Mouse (Mus musculus) hindbrain, embryonic 15.5 days (tissue): ENCODE measurements around the gene Adamts6. TPM values are rescaled to one million over a fixed set of nuclear protein-coding genes. Genes with fewer than 3 reads are reported as not detected.

Experiments used
- ATAC-seq: fragments of 200-750 bp; cut with Nextera tagmentation; 2 replicates; pipeline ENCODE4 v1.8.0; 2017; ENCODE audit warnings: low read depth, moderate number of reproducible peaks, moderate TSS enrichment; ENCODE audit not compliant: low FRiP score
- H3K27ac ChIP-seq: fragments of 300-500 bp; sonication (generic); replicated peaks from 2 replicates; pipeline ENCODE4 v1.5.1; 2015; ENCODE audit warnings: mild to moderate bottlenecking, inconsistent platforms
- H3K27me3 ChIP-seq: fragments of 300-500 bp; sonication (generic); 2 replicates; pipeline ENCODE4 v1.6.1; 2015; ENCODE audit warnings: control low read depth, inconsistent platforms
- H3K36me3 ChIP-seq: fragments of 300-500 bp; sonication (generic); 2 replicates; pipeline ENCODE4 v1.6.1; 2015; ENCODE audit warnings: control low read depth, inconsistent platforms
- H3K4me1 ChIP-seq: fragments of 300-500 bp; sonication (generic); replicated peaks from 2 replicates; pipeline ENCODE4 v1.6.1; 2015; ENCODE audit warnings: control low read depth, inconsistent platforms
- H3K4me2 ChIP-seq: fragments of 300-500 bp; sonication (generic); 2 replicates; pipeline ENCODE4 v1.6.1; 2015; ENCODE audit warnings: moderate library complexity, mild to moderate bottlenecking, inconsistent platforms
- H3K4me3 ChIP-seq: fragments of 300-500 bp; sonication (generic); 2 replicates; pipeline ENCODE4 v1.5.1; 2015; ENCODE audit warnings: mild to moderate bottlenecking, inconsistent platforms
- H3K9ac ChIP-seq: fragments of 300-500 bp; sonication (generic); 2 replicates; pipeline ENCODE4 v1.6.1; 2015; ENCODE audit warnings: inconsistent platforms
- H3K9me3 ChIP-seq: fragments of 300-500 bp; sonication (generic); 2 replicates; pipeline ENCODE4 v1.6.1; 2016; ENCODE audit warnings: control low read depth, inconsistent platforms
- WGBS: fragments of 180-500 bp; shearing (Covaris S2); methylation state at CpG from one replicate; pipeline ENCODE4 v1.1.7; 2015; 5-methylcytosine and 5-hydroxymethylcytosine counted together
- polyA plus RNA-seq: library from polyadenylated mRNA; unstranded; fragments of >200 nt; fragmentation: Nextera tagmentation; extraction: Ambion mirVana; gene quantifications from 2 replicates; pipeline ENCODE4 v1.2.1, GENCODE M21; 2015

Adamts6 gene
- polyA plus RNA-seq, 1 experiment from 2014 or later = 1.8 TPM

DNA sequence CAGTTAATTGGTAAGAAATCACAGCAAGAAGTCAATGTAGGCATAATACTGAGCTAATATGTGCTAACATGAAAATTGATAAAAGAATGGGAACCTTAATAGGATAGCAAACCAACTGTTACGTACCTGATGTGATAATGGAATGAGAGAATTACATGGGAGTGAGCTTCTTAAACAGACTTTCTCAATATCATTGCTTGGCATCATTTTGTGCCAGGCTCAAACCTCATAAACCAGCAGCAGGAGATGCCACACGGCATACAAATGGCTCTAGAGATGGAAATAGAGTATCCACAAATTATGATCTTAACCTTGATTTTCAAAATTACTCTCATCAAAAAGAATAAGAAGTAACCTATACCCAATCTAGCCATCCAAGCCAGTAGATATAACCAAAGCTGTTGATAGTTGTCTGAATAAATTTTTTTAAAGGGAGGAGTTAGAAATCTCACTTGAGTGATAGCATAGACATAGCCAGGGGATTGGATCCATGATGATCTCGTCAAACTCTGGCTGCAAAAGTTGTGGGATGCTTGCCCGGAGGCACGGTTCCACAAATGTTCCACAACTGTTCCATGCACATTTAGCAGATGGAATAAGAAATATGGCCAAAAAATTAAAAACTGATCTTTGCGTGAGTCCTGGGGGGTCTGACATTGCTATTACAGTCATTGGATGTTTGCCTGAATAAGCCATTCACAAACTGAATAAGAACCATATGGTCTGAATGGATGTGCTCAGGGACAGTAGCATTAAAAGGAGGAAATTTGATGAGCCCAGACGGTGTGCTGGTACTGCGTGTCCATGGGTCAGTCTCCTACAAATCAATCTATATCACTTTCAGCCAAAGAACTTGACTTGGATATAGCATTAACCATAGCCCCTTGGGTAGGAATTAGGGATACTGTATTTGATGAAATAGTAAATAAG is 106.1 kb downstream of the Adamts6 start:
- Histone ChIP-seq H3K36me3 (no peaks in the 10 kb centered on the region), H3K27me3 (no peaks in the 10 kb centered on the region), H3K4me1 (no peaks in the 10 kb centered on the region), H3K9me3 (no peaks in the 10 kb centered on the region), H3K27ac (no peak overlapping the region), H3K4me3 (no peak overlapping the region), H3K9ac (no peak overlapping the region), H3K4me2 (no peak overlapping the region)
- 0 out of 2 replicates have a peak, but pooled peaks have one; percentile 59 for ATAC-seq
- 81% methylated on average over 8 of the region's 8 CpGs for WGBS

DNA sequence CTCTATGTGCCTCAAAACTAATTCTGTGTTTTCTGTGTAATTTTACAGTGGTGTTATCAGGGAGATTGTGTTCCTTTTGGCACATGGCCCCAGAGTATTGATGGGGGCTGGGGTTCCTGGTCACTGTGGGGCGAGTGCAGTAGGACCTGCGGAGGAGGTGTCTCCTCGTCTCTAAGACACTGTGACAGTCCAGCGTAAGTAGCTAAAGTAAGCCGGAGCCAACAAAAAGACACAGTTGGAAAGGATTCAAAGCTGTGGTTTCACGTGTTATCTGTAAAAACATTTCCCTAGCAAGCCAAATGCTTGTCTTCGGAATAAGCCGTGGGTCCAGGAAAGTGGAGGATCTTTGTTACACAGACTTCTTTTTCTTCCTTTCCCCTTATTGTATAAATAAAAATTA is 110.2 kb downstream of the Adamts6 start:
- Histone ChIP-seq H3K4me2 (no peak overlapping the region), H3K9ac (no peak overlapping the region), H3K9me3 (no peaks in the 10 kb centered on the region), H3K4me3 (no peak overlapping the region), H3K27ac (no peak overlapping the region), H3K36me3 (no peaks in the 10 kb centered on the region), H3K27me3 (no peaks in the 10 kb centered on the region), H3K4me1 (no peaks in the 10 kb centered on the region)
- WGBS = 62% methylated on average over 8 of the region's 8 CpGs
- ATAC-seq = no peak

- no peak for ATAC-seq
- Histone ChIP-seq H3K27ac (no peak overlapping the region), H3K9me3 (no peaks in the 10 kb centered on the region), H3K4me2 (no peak overlapping the region), H3K27me3 (no peaks in the 10 kb centered on the region), H3K9ac (no peak overlapping the region), H3K4me1 (no peaks in the 10 kb centered on the region), H3K4me3 (no peak overlapping the region), H3K36me3 (no peaks in the 10 kb centered on the region)
- WGBS = 95% methylated on average over 2 of the region's 2 CpGs
Measured at GRCm38 (mm10) chr13:104432734-104433133, 145.1 kb downstream of the Adamts6 start.

GRCm38 (mm10) chr13:104442559-104442958 is 154.9 kb downstream of the Adamts6 start:
- no peak overlapping the region for H3K4me2 ChIP-seq

DNA sequence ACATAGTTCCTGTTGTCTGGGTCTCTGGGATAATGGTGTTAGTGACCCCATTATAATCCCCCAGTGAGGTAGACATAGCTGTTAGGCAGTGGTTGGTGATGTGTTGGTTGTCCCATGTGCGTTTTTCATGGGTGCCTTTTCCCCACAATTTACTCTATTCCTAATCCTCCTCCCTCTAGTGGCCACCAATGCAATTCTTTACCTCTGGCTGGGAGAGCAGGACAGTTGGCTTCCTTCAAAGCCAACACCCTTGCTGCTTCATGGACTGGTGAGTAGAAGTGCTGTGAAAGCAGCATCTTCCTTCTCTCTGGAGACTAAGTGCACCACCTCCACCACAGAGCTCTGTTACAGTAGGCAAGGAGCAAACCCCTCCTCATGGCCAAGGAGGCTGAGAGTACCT is 157.8 kb downstream of the Adamts6 start:
- H3K9ac ChIP-seq = no peak overlapping the region
- no peaks in the 10 kb centered on the region for H3K36me3 ChIP-seq
- no peak overlapping the region for H3K27ac ChIP-seq
- ATAC-seq = no peak
- H3K4me2 ChIP-seq = no peak overlapping the region
- no peaks in the 10 kb centered on the region for H3K4me1 ChIP-seq
- WGBS = 81% methylated on average over 1 of the region's 1 CpGs
- no peak overlapping the region for H3K4me3 ChIP-seq
- H3K9me3 ChIP-seq = no peaks in the 10 kb centered on the region
- H3K27me3 ChIP-seq = no peaks in the 10 kb centered on the region

More at GRCm38 (mm10) chr13:104442559-104442958, 154.9 kb downstream of the Adamts6 start:
- Histone ChIP-seq H3K4me1 (no peaks in the 10 kb centered on the region), H3K9ac (no peak overlapping the region), H3K4me3 (no peak overlapping the region), H3K9me3 (no peaks in the 10 kb centered on the region), H3K27ac (no peak overlapping the region), H3K27me3 (no peaks in the 10 kb centered on the region), H3K36me3 (no peaks in the 10 kb centered on the region)
- no peak for ATAC-seq
- WGBS = 87% methylated on average over 7 of the region's 7 CpGs

GRCm38 (mm10) chr13:104446974-104447373 is 159.3 kb downstream of the Adamts6 start:
- H3K9ac ChIP-seq = no peak overlapping the region
- H3K27ac ChIP-seq = no peak overlapping the region
- H3K27me3 ChIP-seq = no peaks in the 10 kb centered on the region
- WGBS = 59% methylated on average over 1 of the region's 1 CpGs
- no peaks in the 10 kb centered on the region for H3K36me3 ChIP-seq
- no peak overlapping the region for H3K4me3 ChIP-seq
- H3K4me2 ChIP-seq = no peak overlapping the region
- H3K9me3 ChIP-seq = no peaks in the 10 kb centered on the region
- H3K4me1 ChIP-seq = no peaks in the 10 kb centered on the region
- no peak for ATAC-seq

- Histone ChIP-seq H3K4me2 (no peak overlapping the region), H3K4me1 (no peaks in the 10 kb centered on the region), H3K27ac (no peak overlapping the region), H3K36me3 (no peaks in the 10 kb centered on the region), H3K9ac (no peak overlapping the region), H3K27me3 (no peaks in the 10 kb centered on the region), H3K4me3 (no peak overlapping the region), H3K9me3 (no peaks in the 10 kb centered on the region)
- ATAC-seq = no peak
Measured at GRCm38 (mm10) chr13:104447470-104447869, 159.8 kb downstream of the Adamts6 start.

DNA sequence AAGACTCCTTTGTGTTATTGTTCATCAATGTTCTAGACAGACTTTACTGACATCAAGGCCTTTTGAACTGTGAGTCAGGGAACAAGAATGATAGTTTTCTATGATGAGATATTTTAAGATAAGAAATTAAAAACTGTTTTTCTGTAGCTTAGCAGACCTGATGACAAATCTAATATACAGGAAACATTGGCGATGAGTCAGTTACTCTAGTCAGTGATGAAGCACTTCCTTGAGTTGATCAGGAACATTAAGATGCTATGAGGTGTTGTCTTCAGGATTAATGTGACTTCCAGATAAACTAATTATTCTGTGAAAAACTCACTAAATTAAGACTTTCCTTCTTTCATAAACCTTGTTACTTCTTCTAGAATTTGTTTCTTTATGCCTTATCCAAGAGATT is 160.7 kb downstream of the Adamts6 start:
- Histone ChIP-seq H3K36me3 (no peaks in the 10 kb centered on the region), H3K9me3 (no peaks in the 10 kb centered on the region), H3K27me3 (no peaks in the 10 kb centered on the region), H3K4me3 (no peak overlapping the region), H3K27ac (no peak overlapping the region), H3K4me1 (no peaks in the 10 kb centered on the region), H3K4me2 (no peak overlapping the region), H3K9ac (no peak overlapping the region)
- ATAC-seq = no peak
- 98% methylated on average over 1 of the region's 1 CpGs for WGBS

GRCm38 (mm10) chr13:104453271-104453974 is 165.8 kb downstream of the Adamts6 start:
- no peak overlapping the region for H3K4me3 ChIP-seq
- H3K9me3 ChIP-seq = no peaks in the 10 kb centered on the region
- ATAC-seq = no peak
- H3K27ac ChIP-seq = no peak overlapping the region
- H3K4me2 ChIP-seq = no peak overlapping the region
- 97% methylated on average over 1 of the region's 1 CpGs for WGBS
- H3K27me3 ChIP-seq = no peaks in the 10 kb centered on the region
- H3K36me3 ChIP-seq = no peaks in the 10 kb centered on the region
- H3K9ac ChIP-seq = no peak overlapping the region
- no peaks in the 10 kb centered on the region for H3K4me1 ChIP-seq

GRCm38 (mm10) chr13:104460287-104460686 is 172.7 kb downstream of the Adamts6 start:
- 92% methylated on average over 1 of the region's 1 CpGs for WGBS
- Histone ChIP-seq H3K4me2 (no peak overlapping the region), H3K27ac (no peak overlapping the region), H3K9ac (no peak overlapping the region), H3K36me3 (no peaks in the 10 kb centered on the region), H3K4me1 (no peaks in the 10 kb centered on the region), H3K9me3 (no peaks in the 10 kb centered on the region), H3K27me3 (no peaks in the 10 kb centered on the region), H3K4me3 (no peak overlapping the region)
- ATAC-seq = no peak

DNA sequence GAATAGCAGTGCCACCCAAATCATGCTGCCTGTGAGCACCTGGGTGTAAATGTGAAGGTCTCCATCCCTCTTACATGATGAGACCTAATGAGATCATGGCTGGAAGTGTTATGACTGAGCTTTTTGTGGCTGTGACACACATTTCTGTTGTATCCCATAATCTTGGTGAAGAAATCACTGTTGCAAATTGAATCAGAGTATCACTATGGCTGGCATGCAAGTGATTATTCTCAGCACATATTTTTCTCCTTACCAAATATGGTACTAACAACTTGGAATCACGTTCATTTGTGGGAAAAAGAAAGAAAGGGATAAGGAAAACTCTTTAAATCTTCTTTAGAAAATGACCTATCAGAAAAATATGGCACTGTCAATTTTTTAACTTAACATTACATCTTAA is 180.4 kb downstream of the Adamts6 start:
- Histone ChIP-seq H3K9ac (no peak overlapping the region), H3K4me3 (no peak overlapping the region), H3K36me3 (no peaks in the 10 kb centered on the region), H3K4me2 (no peak overlapping the region), H3K27ac (no peak overlapping the region), H3K4me1 (no peaks in the 10 kb centered on the region), H3K27me3 (no peaks in the 10 kb centered on the region), H3K9me3 (no peaks in the 10 kb centered on the region)
- 89% methylated on average over 1 of the region's 1 CpGs for WGBS
- ATAC-seq = no peak

GRCm38 (mm10) chr13:104476285-104476956 is 188.8 kb downstream of the Adamts6 start:
- Histone ChIP-seq H3K9me3 (no peaks in the 10 kb centered on the region), H3K4me2 (no peak overlapping the region), H3K4me3 (no peak overlapping the region), H3K27ac (no peak overlapping the region), H3K9ac (no peak overlapping the region), H3K4me1 (no peaks in the 10 kb centered on the region), H3K36me3 (no peaks in the 10 kb centered on the region), H3K27me3 (no peaks in the 10 kb centered on the region)
- WGBS = 83% methylated on average over 9 of the region's 9 CpGs
- no peak for ATAC-seq
